Mouse (Mus musculus) ES-E14 (cell line): ENCODE results near the gene Aimp1. TPM values are rescaled to one million over a fixed set of nuclear protein-coding genes. Genes with fewer than 3 reads are reported as not detected.

Experiments
- DNase-seq: peaks from one replicate; pipeline ENCODE4 v3.0.0-alpha.2; 2013; ENCODE audit warnings: low read depth, low spot score
- H3K27ac ChIP-seq: 2 replicates; pipeline ENCODE4 v1.5.1; 2012; ENCODE audit warnings: low read depth, mild to moderate bottlenecking, low read length, moderate library complexity, mixed read lengths; ENCODE audit not compliant: poor library complexity, insufficient read depth, severe bottlenecking
- H3K36me3 ChIP-seq: 2 replicates; pipeline ENCODE4 v1.6.1; 2012; ENCODE audit warnings: mild to moderate bottlenecking, low read length, moderate library complexity, mixed read lengths; ENCODE audit not compliant: control insufficient read depth, poor library complexity, insufficient read depth, severe bottlenecking
- H3K4me1 ChIP-seq, 2 experiments: fragments of 150-350 bp in 1 of 2; sonication (generic) in 1 of 2; 2 replicates each; pipeline ENCODE4 v1.6.1; 2012; ENCODE audit warnings: low read length in 2 of 2, mild to moderate bottlenecking in 1 of 2, mixed read lengths in 1 of 2; ENCODE audit not compliant: control insufficient read depth in 2 of 2, insufficient read depth in 2 of 2, poor library complexity in 1 of 2
- H3K4me3 ChIP-seq, 2 experiments: fragments of 150-350 bp in 1 of 2; sonication (generic) in 1 of 2; 2 replicates each; pipeline ENCODE4 v1.5.1; 2012; ENCODE audit warnings: low read length in 2 of 2, low read depth in 1 of 2, mild to moderate bottlenecking in 1 of 2, mixed read lengths in 1 of 2; ENCODE audit not compliant: insufficient read depth in 1 of 2, poor library complexity in 1 of 2, severe bottlenecking in 1 of 2
- H3K9ac ChIP-seq: 2 replicates; pipeline ENCODE4 v1.6.1; 2012; ENCODE audit warnings: low read depth, mild to moderate bottlenecking, low read length, mixed read lengths; ENCODE audit not compliant: poor library complexity, insufficient read depth, severe bottlenecking
- H3K9me3 ChIP-seq: fragments of 150-350 bp; sonication (generic); 2 replicates; pipeline ENCODE4 v1.6.1; 2012; ENCODE audit warnings: low read depth, mild to moderate bottlenecking, low read length; ENCODE audit not compliant: control insufficient read depth, insufficient read depth
- CHD2 ChIP-seq: IDR thresholded peaks from 2 replicates; pipeline ENCODE4 v1.6.1; 2014; ENCODE audit warnings: mild to moderate bottlenecking, low read depth, low read length, inconsistent platforms
- HCFC1 ChIP-seq: IDR thresholded peaks from 2 replicates; pipeline ENCODE4 v1.6.1; 2012; ENCODE audit warnings: low read length, inconsistent platforms, borderline replicate concordance; ENCODE audit not compliant: insufficient read depth
- MAFK ChIP-seq: IDR thresholded peaks from 2 replicates; pipeline ENCODE4 v1.6.1; 2014; ENCODE audit warnings: mild to moderate bottlenecking, low read depth, low read length, inconsistent platforms; ENCODE audit not compliant: insufficient read depth
- ZC3H11A ChIP-seq: IDR thresholded peaks from 2 replicates; pipeline ENCODE4 v1.6.1; 2012; ENCODE audit warnings: low read depth, mild to moderate bottlenecking, inconsistent platforms, low read length, borderline replicate concordance
- ZNF384 ChIP-seq: IDR thresholded peaks from 2 replicates; pipeline ENCODE4 v1.6.1; 2012; ENCODE audit warnings: low read depth, low read length, inconsistent platforms
- in situ Hi-C, 2 experiments: fragments of 600-800 bp; cut with MboI; formaldehyde crosslinking; loops; one replicate each; pipeline ENCODE4 v1.15.1; 2025; ENCODE audit warnings: low sequenced_read_pairs in 2 of 2, inconsistent platforms in 1 of 2; ENCODE audit not compliant: unreplicated experiment in 2 of 2
- total RNA-seq: library from RNA; depleted of rRNA; stranded (reverse); fragments of 300-350 nt; gene quantifications from 2 replicates; pipeline ENCODE4 v1.2.3, GENCODE M21; 2012; rRNA removed

Aimp1 gene
- total RNA-seq, 1 experiment = 169 TPM

- Histone ChIP-seq H3K27ac (no peak overlapping the region), H3K9ac (no peak overlapping the region), H3K9me3 (no peaks in the 10 kb centered on the region), H3K36me3 (no peaks in the 10 kb centered on the region), H3K4me1 (no peaks in the 10 kb centered on the region), H3K4me3 (no peak overlapping the region)
- no peak for DNase-seq
- no peak for TF ChIP-seq ZC3H11A
- TF ChIP-seq CHD2 = no peak
- no peak for TF ChIP-seq ZNF384
- TF ChIP-seq HCFC1 = no peak
- no peak for TF ChIP-seq MAFK
- in situ Hi-C loops = no loop called here
Measured at GRCm38 (mm10) chr3:132628741-132629140, 55.4 kb downstream of the Aimp1 start.

Other genes starting within 250 kb of the Aimp1 start
- not detected in 2 replicates for gene Gimd1, start 54.5 kb downstream of the Aimp1 start, total RNA-seq
- 7.6 and 8.4 TPM in 2 replicates for gene Tbck, start 226 bp downstream of the Aimp1 start, total RNA-seq